Mouse (Mus musculus) liver, postnatal 0 days (tissue): Measurements from ENCODE around the gene Cog5.

ENCODE experiments used
- CTCF ChIP-seq: sonication (generic); IDR thresholded peaks from 2 replicates; pipeline ENCODE4 v1.5.1; 2016; ENCODE audit warnings: antibody characterized with exemption, low read depth
- EP300 ChIP-seq: IDR thresholded peaks from 2 replicates; pipeline ENCODE4 v1.6.1; 2016; ENCODE audit warnings: antibody characterized with exemption, low read depth, mild to moderate bottlenecking

DNA sequence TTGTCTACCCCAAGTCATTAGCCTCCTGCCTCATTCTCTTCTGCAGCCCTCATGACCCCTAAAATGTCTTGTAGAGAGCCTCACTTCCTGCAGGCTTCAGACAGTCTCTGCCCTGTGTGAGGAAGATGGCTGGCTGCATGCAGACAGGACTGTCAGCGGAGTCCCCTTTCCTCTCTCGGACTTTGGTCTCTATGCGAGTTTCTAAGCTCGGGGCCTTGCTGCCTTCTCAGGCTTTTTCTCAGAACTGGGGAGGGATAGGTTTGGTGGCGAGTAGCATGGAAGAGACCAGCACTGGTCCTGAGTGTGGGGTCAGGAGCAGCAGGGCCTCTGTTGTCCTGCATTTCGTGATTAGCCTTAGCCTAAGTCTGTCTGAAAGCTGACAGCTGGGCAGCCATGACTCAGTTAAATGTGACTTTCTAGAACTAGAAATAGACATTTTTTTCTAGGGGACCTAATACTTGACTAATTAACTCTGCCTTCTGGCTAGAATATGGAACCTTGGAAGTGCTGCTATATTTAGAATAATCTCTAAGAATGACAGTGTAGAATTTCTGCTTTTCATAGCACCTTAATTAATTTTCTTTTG lies 258.4 kb downstream of the Cog5 start:
- no peak for TF ChIP-seq CTCF
- TF ChIP-seq EP300, result no peak
